Mouse (Mus musculus): Measurements from ENCODE around the gene Dapk1.

Dapk1 gene

DNA sequence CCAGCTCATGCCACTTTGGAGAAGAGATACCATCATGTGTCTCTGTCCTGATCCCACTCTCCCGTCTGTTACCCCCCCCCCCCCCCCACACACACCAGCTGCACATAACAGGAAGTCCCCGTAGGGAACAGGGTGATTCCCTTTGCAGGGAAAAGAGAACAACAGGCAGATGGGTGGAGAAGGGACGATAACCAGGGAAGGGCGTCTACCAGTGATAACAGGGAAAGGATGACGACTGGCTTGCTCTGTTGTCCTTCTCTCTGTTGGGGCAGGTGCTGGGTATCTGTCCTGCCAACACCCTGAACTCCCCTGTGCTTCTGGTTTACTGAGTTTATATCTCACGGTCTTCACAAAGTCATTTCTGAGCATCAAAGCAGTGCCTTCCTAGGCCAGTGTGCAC lies 18.0 kb downstream of the Dapk1 start:
- 38% methylated on average over 6 of the region's 6 CpGs for WGBS

DNA sequence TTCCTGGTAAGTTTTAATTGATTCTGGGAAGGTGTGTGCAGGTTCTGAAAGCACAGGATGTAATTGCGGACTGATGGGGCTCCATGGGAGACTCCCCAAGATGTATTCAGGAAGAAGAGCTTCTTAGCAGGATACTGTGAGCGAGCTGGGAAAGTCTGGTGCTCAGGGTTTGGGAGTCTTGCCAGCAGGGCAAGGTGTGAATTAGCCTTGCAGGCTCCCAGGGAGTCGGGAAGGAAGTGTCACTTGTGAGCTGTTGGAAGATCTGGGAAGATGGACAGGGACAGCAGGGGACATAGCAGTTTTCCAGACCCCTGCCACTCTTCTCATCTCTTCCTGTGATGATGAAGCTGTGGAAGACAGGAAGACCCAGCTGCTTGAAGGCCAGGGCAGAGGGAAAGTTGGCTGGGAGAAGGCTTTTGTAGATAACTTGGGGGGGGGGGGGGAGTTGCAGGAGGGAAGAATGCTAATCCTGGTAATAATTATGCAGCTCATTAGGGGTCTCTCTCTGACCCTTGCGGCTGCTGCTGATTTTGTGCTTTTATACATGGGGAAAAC lies 19.7 kb downstream of the Dapk1 start:
- 54% methylated on average over 4 of the region's 4 CpGs for WGBS

DNA sequence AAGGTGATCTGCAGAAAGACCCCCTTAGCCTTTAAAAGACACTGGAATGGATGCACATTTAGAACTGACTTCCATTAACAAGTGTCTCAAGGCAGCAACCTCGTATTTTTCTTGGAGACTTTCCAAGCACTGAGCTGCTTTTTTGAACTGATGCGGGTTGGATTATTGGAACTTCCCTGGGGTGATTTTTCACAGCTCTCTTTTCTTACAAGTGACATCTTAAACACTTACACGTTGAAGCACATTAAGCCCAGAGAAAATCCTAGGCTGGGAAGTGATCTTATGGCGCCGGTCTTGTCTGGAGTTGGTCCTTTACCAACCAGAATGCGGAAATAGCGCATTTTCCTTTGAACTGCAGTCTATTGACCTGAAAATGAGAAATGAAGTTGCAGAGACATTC lies 23.8 kb downstream of the Dapk1 start:
- WGBS = 59% methylated on average over 7 of the region's 7 CpGs

DNA sequence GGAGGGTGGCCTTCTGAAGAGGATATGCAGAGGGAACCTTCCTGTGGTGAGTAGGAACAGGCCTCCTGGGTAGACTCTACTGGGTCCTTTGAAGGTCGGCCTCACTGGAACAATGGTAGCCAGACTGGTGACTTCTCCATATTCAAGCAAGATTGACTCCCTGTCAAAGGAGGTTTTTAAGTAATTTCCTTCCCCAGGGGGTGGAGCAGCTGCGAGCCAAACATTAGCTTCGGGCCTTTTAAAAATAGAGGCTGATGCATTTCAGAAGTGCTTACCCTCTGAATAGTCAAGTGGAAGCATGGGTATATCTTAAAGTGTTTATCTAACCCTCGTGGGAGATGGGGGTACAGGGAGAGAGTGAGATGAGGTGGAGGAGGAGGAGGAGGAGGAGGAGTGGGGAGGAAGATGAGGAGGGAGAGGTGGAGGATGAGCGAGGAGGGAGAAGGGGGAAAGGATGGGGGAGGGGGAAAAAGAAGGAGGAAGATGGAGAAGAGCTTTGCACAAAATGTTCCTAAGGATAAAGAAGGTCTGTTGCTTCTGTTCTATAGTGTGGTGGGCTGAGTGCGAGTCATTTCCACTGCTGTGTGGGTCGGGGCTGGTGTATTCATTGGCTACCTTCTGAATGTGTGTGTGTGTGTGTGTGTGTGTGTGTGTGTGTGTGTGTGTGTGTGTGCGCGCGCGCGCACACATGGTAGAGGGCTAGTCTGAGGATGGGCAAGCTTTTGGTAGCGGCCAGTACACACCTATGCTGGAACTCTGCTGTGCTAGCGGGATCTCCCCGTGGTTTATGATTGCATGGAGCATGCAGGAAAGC lies 26.3 kb downstream of the Dapk1 start:
- 57% methylated on average over 15 of the region's 15 CpGs for WGBS

DNA sequence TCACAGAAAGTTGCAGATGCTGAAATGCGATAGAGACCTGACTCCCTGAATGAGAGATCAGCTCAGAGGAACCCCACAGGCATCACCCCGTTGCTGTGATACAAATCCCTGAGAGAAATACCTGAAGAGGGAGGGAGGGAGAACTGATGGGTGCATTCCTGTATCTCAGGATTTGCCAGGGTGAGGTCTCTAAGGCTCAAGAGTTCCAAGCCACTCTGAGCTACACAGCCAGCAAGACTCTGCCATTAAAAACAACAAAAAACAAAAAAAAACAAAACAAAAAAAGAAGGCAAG lies 26.9 kb downstream of the Dapk1 start:
- WGBS = 36% methylated on average over 2 of the region's 2 CpGs

DNA sequence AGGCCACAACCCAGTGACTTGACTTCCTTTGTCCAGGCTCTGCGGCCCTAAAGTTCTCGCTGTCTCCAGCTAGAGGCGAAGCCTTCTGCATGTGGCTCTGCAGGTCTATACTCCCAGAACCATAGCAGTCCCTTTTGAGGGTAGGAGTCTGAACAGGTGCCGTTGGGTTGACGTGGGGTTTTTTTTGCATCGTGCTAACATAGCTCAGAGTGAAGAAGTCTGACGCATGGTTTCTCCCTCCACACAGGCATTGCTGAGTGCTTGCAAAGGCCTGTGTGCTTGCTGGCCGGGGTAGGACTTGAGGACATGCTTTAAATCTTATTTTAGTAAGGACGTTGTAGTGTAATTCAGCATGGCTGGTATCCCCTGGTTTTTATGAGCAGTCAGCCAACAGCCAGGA lies 27.7 kb downstream of the Dapk1 start:
- WGBS = 71% methylated on average over 9 of the region's 9 CpGs

DNA sequence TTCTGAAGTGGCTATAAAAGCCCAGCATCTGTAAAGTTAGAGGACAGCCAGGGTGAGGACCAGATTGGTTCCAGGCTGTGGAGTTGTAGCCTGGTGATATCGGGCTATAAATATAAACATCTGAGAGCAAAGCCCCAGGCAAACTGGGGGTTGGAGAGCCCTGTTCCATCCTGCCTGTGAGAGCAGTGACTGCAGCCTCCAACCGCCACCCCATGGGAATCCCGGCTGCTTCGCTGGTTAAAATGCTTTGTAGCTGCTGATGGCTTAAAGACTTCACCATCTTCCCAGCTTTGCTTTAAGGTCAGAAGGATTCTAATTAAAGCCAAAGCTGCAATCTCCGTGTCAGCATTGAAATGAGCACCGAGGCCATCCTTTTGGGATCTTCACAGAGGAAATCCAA lies 32.2 kb downstream of the Dapk1 start:
- WGBS = 54% methylated on average over 6 of the region's 6 CpGs

DNA sequence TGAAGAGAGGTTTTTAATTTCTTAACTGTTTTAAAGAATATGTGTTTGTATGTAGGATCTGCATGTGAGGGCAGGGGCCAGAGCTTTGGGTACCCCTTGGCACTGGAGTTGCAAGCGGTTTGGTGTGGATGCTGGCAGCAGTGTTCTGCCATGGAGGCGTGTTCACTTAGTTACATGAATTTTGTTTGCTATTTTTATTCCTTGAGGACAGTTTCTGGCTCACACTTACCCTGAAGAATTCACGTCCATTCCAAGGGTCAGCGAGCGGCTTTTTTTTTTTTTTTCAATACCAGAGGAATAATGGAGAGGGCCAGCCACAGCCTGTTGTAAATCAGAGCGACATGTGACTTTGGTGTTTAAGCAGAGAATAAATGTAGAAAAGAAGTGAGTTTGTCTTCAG lies 33.9 kb downstream of the Dapk1 start:
- 69% methylated on average over 6 of the region's 6 CpGs for WGBS

DNA sequence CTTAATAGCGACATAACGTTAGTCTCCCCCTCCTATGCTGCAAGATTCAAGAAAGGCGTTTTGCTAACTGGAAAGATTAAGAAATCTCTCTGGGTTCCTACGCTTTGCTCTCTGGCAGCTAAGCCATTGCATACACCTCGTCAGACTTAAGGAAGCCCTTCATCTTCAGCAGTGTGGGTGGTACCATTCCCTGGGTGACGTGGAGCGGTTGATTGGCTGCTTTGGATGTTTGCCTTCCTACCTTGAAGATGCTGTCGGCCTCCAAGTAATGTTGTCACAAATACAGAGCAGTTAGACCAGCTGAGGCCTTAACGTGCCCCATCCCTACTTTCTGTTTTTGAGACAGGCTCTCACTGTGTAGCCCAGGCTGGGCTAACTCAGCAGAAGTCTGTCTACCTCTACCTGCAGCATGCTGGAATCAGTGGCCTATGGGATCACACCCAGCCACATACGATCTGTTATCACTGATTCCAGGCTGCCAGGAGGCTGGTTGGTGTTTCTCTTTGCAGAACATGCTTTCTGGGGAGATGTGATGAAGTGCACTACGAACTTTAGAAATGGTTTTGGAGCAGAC lies 37.8 kb downstream of the Dapk1 start:
- whole genome bisulfite sequencing = 63% methylated on average over 11 of the region's 11 CpGs

DNA sequence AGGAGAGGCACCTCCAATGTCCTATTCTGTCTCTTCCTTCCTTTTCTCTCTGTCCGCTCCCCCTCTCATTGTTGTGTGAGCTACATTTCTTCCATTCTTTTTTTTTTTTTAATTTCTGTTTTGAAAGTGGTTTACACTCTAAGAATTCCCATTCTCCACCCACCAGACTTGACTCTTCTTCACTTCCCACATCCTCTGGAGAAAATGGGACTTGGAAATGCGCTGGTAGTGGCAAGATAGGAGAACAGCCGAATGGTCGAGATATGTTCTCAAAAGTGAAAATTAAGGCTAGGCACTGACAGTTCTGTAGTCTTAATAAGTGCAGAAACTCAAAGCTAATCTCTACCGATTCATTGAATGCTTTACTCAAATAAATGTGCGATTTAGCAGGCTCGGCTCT lies 38.7 kb downstream of the Dapk1 start:
- WGBS = 51% methylated on average over 7 of the region's 7 CpGs

DNA sequence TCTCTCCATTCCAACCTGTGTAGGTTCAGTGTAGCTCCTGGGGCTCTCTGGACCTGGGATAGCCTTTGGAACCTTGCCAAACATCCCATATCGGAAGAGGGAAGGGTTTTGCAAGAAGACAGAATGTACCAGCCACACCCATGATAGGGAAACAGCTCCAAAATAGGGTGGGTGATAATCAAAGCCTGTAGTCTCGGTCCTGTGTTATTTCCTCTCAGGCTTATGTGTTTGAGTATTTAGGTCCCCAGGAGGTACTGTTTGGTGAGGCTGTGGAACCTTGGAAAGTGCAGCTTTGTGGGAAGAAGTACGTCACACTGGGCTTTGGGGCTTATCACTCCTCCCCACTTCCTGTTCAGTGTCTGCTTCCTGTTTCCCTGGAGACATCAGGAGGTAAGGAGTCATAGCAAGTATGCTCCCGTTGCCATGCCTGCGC lies 42.7 kb downstream of the Dapk1 start:
- WGBS = 69% methylated on average over 5 of the region's 5 CpGs

DNA sequence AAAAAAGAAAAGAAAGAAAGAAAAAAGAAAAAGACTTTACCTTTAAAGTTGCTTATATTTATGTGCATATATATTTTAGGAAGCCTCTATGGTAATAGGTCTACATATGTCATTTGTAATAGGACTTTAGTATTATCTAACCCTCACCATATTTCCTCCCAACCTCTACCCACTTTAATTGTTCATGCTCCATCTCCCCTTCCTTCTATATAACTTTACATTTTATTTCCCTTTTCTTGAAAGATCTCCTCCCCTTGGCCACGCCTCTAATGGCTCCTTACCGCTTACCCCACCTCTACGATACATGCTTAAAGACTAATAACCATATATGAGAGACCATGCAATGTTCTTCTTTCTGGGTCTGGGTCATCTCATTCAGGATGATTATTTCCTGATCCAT lies 45.0 kb downstream of the Dapk1 start:
- 97% methylated on average over 3 of the region's 3 CpGs for WGBS

DNA sequence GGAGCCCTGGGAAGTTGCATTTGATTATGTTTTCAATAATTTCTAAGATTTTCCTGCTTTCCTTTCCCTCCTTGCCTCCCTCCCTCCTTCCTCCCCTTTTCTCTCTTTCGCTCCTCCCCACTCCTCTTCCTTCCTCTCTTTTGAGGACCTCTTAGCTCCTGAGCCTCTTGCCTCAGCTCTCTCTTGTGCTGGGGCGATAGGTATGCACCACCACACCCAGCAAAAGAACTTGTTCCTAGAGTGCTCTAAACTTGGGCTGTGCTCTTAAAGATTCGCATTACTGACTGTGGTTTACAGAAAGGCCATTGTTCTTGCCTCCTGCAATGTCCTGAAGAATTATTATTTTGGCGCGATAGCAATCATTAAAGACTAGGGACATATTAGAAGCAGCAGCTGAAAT lies 46.6 kb downstream of the Dapk1 start:
- 93% methylated on average over 5 of the region's 5 CpGs for WGBS

DNA sequence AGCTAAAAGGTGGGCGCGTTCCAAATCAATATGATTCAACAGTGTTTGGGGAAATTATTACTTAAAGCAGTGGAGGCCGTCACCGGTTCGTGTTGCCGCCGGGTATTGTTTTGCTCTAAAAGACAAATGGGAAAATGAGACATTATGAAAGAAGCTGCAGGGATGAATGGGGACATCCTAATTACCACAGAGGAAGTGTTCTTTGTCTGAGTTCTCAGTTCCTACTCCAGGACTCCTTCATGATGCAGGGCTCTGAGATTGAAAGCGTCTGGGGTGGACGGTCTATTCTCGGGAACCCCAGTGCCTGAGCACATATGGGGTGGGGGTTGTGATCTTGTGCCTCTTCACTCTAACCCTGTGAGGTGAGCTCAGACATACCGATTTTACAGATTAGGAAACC lies 48.3 kb downstream of the Dapk1 start:
- WGBS = 78% methylated on average over 11 of the region's 11 CpGs

DNA sequence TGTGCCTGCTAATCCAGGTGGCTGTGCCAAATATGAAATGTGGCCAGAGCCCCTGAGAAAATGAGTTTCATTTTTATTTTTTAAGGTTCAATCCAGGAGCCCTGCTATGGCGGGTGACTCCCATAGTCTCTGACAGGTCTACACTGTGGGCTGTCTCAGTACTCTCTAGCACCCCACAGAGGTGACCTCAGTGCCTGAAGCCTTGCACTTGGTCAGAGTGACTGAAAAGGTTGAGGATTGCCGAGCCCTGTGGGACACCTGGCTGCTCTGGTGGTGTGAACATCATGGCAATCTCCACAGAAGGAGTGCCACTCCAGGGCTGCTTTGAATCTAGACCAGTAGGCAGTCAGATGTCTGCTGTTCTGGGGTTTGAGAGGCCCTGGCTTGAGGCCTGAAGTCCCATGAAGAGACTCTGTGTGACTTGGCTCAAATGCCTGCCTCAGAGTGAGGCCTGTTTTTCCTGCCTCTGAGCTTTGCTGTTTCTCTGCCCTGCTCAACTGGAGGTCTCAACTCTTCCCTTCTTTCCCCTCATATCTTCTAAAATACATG lies 52.3 kb downstream of the Dapk1 start:
- WGBS = 72% methylated on average over 2 of the region's 2 CpGs

DNA sequence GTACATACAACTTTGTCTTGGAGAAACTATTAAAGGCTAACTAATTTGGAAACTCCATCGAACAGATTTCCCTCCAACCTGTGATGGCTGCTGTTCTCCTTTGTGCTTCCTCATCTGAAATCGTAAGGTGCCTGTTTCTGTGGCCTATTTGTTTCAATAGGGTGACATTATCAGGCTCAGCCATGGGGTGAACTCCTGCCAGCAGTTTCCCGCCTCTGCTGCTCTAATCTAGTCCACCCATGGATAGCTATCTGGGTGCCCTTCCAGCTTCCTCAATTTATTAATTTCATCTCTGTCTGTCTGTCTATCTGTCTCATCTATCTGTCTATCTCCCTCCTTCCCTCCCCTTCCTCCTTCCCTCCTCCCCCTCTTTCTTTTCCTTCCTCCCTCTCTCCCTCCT lies 53.5 kb downstream of the Dapk1 start:
- WGBS = 65% methylated on average over 3 of the region's 3 CpGs

DNA sequence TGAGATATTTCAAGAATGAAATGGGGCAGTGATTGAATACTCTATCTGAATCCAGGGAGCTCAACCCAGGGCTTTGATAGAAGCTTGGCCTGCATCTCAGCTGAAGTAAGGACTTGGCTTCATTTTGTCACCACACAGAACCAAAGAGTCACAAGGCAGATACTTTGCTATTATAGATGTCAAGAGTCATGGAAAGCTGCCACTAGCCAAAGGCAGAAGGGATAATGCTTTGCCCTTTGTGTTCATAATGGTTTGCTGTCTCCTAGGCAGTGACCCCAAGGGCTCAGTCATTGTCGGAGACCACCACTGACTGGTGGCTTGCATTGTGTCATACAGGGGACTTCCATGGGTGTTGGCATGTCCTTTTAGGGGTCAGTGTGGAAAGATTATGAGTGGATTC lies 57.9 kb downstream of the Dapk1 start:
- WGBS = 95% methylated on average over 1 of the region's 1 CpGs

DNA sequence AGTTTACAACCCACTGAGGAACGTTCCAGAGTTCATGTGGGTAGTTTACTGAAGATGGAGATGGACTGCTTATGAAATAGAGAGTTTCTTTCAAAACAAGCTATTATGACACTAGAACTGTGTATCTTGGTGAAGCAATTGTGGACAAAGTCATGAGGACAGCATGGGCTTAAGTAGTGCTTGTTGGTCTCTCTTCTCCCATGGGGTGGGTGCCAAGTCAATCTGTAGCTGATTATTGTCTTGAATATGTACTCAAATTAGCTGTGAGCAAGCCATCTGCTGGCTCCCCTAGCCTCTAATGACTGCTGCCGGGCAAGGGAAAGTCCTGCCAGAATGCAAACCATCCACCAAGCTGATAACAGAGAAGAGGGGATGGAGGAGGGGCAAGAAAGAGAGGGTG lies 58.3 kb downstream of the Dapk1 start:
- 51% methylated on average over 2 of the region's 2 CpGs for WGBS

DNA sequence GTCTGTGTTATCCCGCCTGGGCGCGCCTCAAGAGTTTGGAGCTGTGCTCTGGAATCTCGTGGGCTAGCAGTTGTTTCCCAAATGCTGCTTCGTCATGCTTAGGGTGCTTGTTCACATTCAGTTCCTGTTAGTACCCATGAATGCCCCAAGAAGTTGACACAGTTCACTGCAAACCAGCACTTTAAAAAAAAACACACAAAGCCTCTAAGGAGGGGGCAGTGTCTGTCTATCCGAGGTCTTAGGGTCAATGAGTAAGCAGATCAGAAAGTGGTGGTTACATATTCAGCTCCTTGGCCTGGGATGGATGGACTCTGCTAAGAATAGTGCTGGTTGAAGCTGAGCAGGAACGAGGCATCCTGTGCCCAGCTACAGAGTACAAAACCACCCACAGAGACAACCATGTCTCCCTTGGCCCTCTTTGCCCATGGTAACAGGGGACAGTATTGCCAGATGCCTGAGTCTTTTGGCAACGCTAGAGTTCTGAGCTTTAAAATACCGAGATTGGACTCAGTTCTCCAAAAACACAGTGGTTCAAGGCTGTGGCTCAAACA lies 59.0 kb downstream of the Dapk1 start:
- WGBS = 65% methylated on average over 9 of the region's 9 CpGs

DNA sequence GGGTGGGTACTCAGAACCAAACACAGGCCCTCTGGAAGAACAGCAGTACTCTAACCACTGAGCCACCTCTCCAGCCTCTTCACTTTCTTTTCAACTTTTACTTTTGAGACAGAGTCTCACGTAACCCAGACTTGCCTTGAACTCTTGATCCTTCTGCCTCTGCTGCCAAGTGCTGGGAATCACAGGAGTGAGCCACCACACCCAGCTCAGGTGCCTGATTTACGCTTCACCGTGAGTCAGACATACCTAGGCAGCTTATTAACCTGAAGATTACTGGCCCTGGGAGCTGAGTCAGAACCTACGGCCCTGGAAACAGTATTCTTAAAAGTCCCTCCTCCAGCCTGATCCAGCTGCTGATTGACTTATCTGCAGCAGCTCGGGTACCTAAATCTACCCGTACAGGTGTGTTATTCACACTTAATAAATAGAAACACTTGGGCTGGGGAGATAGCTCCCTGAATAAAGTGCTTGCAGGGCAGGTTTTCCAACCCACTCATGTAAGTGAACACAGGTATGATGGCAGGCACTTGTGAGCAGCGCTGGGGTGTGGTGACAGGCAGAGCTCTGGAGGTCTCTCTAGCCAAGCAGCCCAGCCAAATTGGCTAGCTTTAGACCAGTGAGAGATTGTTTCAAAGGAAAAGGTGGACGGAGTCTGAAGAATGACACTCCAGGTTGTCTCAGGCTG lies 60.9 kb downstream of the Dapk1 start:
- 87% methylated on average over 8 of the region's 8 CpGs for WGBS

DNA sequence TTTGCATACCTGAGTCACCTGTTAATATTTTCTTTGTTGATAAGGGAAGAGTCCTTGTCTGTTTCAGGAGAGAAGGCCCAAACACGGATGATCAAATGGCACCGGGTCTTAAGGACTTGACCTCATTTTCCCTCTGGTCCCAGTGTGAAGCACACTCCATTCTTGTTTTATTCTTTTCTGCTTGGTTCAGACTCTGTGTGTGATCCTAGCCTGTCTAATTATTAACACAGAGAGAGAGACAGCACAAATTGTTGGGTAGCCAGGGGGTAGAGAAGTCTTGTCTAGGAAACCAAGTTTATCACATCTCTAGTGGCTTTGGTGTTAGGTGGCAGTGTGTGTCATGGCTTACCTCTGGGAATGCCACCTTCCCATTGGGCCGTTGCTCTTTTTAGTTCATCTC lies 62.3 kb downstream of the Dapk1 start:
- WGBS = 56% methylated on average over 3 of the region's 3 CpGs

DNA sequence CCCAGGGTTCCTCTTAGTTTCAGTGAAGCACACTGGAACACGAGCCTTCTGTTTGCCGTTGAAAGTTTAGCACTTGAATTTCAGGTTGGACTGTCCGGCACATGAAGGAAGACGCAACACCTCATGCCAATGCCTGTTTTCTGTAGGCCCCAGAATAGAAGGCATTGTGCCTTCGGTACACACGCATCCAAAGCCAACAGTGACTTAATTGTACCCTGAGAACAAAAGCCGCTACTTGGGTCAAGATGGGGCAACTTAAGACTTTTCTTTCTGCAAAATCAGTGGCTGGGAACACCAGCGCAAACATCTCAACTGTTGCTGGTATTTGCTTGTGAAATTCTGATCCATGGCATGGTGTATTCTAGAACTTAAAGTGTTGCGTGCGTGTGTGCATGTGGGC lies 63.1 kb downstream of the Dapk1 start:
- WGBS = 71% methylated on average over 10 of the region's 10 CpGs
